ENCODE assay signal across 9 mouse cellular contexts in the genomic region with DNA sequence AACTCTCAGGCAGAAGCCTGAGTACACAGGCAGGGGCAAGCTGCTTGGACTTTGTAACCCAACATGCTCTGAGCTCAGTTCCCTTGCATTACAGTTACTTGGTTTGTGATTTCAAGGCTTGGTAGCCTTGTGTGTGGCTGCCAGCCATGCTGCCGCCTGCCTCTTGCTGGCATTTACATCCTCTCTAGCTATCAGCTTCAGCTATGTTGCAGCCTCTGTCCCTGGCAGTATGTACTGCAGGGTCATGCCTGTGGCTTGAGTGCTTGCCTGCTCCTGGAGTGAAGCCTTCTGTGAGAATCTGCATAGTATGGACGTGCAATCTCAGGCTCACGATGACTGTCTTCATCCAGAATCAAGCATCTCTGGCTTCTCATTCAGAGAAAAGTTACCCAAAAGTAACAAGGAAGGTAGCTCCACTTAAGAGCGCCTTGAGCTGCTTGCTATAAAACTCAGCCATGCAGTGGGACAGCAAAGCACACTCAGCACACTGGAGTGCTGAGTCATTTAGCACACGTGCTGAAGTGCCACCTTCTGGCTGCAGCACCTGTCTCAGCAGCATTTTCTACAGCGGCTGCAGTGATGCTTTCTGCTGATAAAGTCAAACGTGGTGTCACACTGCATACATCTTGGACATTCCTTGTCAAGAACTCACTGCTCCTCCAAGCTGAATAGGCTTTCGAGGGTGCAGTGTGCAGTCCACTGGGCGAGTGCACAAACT. TPM values are rescaled to one million over a fixed set of nuclear protein-coding genes. Genes with fewer than 3 reads are reported as not detected.
DNase-seq lines count a peak whose midpoint lies in the region; ATAC-seq and TF ChIP-seq lines count a peak whose summit lies in the region.
"Had no signal": no experiment of that assay in that cellular context is flagged by ENCODE, and none has a peak within 500 bp of the region (broad histone marks: within the 10 kb centered on the region; RNA-seq: fewer than 3 reads in every experiment).

No protein-coding gene starts in this region.

- DNase-seq in frontal cortex, postnatal 10 days (ENCODE audit: low spot score in 2 of 2): no peak
- DNase-seq in 416B (ENCODE audit: low read depth): peak; percentile 49
- DNase-seq in adrenal gland, postnatal 25 days: peak; percentile 23
- DNase-seq in gastrocnemius, postnatal 25 days: peak; percentile 32
- no peak for DNase-seq in liver, embryonic 11.5 days (ENCODE audit: low spot score)
- peak; percentile 43 for DNase-seq in stomach, postnatal 0 days (ENCODE audit: low spot score)
- no peak for DNase-seq in layer of hippocampus, postnatal 14 days (ENCODE audit: low spot score in 2 of 2)

- H3K4me2 ChIP-seq in liver, embryonic 11.5 days: no peak overlapping the region
- H3K4me2 ChIP-seq in stomach, postnatal 0 days (replicated peaks; ENCODE audit: low read depth): no peak overlapping the region
- H3K4me2 ChIP-seq: heart, embryonic 15.5 days had no signal

- peak; percentile 71 for ATAC-seq in frontal cortex, adult (ENCODE audit: low TSS enrichment)
- peak; percentile 58; the same call in 1 of the 2 replicates for ATAC-seq in liver, embryonic 11.5 days (replicated peaks; ENCODE audit: low FRiP score)
- peak; percentile 65 for ATAC-seq in stomach, postnatal 0 days (ENCODE audit: low FRiP score, low TSS enrichment)

- peak; percentile 61 for TF ChIP-seq CTCF in stomach, postnatal 0 days (IDR thresholded peaks at IDR 0.05; ENCODE audit: low read depth)

- H3K27me3 ChIP-seq in liver, embryonic 11.5 days (replicated peaks; ENCODE audit: control insufficient read depth, insufficient read depth, low read length): no peaks in the 10 kb centered on the region
- no peaks in the 10 kb centered on the region for H3K27me3 ChIP-seq in stomach, postnatal 0 days (ENCODE audit: control insufficient read depth, insufficient read depth, low read length)
- H3K27me3 ChIP-seq: heart, embryonic 15.5 days had no signal

- TF ChIP-seq EP300 in stomach, postnatal 0 days (optimal IDR thresholded peaks at IDR 0.05): no peak

- 68% methylated on average over 9 of the region's 9 CpGs for WGBS in liver, embryonic 11.5 days
- WGBS in stomach, postnatal 0 days: 70% methylated on average over 9 of the region's 9 CpGs

- H3K27ac ChIP-seq in liver, embryonic 11.5 days (ENCODE audit: low read depth, low read length): peak overlapping the region; percentile 34; the same call in 1 of the 2 replicates
- H3K27ac ChIP-seq in stomach, postnatal 0 days (replicated peaks): no peak overlapping the region
- H3K27ac ChIP-seq: heart, embryonic 15.5 days had no signal

- H3K9ac ChIP-seq in liver, embryonic 11.5 days (ENCODE audit: low read depth, low read length): no peak overlapping the region
- H3K9ac ChIP-seq in stomach, postnatal 0 days (ENCODE audit: low read length): no peak overlapping the region
- H3K9ac ChIP-seq: heart, embryonic 15.5 days had no signal

- H3K9me3 ChIP-seq in liver, embryonic 11.5 days (ENCODE audit: control insufficient read depth, low read length): no peaks in the 10 kb centered on the region
- no peaks in the 10 kb centered on the region for H3K9me3 ChIP-seq in stomach, postnatal 0 days (ENCODE audit: control insufficient read depth, low read length)
- H3K9me3 ChIP-seq: heart, embryonic 15.5 days had no signal

- H3K4me3 ChIP-seq in liver, embryonic 11.5 days (ENCODE audit: low read depth, low read length): no peak overlapping the region
- H3K4me3 ChIP-seq in stomach, postnatal 0 days (ENCODE audit: low read depth, low read length): no peak overlapping the region
- H3K4me3 ChIP-seq: heart, embryonic 15.5 days had no signal

- H3K36me3 ChIP-seq in liver, embryonic 11.5 days (ENCODE audit: control insufficient read depth, insufficient read depth, low read length): peaks cover 3% of the 10 kb centered on the region; the same call in 1 of the 2 replicates
- peaks cover 5% of the 10 kb centered on the region; the same call in 1 of the 2 replicates for H3K36me3 ChIP-seq in stomach, postnatal 0 days (ENCODE audit: control insufficient read depth, insufficient read depth, low read length)

- H3K4me1 ChIP-seq in liver, embryonic 11.5 days (replicated peaks; ENCODE audit: control insufficient read depth, insufficient read depth, low read length): 0 out of 2 replicates have a peak, but pooled peaks cover 3% of the 10 kb centered on the region
- no peaks in the 10 kb centered on the region for H3K4me1 ChIP-seq in stomach, postnatal 0 days (replicated peaks; ENCODE audit: control insufficient read depth, insufficient read depth)

RNA-seq across cellular contexts. Expression of a gene that starts 39.2 kb away (rescaled TPM):
- not detected in 2 replicates for total RNA-seq in adrenal gland, postnatal 25 days (2021)
- total RNA-seq in gastrocnemius, postnatal 25 days (2021): not detected
- 1.0 and 1.8 TPM in 2 replicates for polyA plus RNA-seq in liver, embryonic 11.5 days (2014; fragmentation: Nextera tagmentation; extraction: Ambion mirVana)
- 0.87 and 0.89 TPM in 2 replicates for polyA plus RNA-seq in stomach, postnatal 0 days (2015; fragmentation: Nextera tagmentation; extraction: Ambion mirVana)
- 1 to 10 TPM; 1.0 to 1.4 TPM for total RNA-seq in layer of hippocampus, postnatal 14 days (2021)

RNA-seq across cellular contexts. Expression of a gene that starts 43.9 kb away (rescaled TPM):
- 0.21 TPM in 1 of 2 replicates, not detected in the other for total RNA-seq in adrenal gland, postnatal 25 days (2021)
- total RNA-seq in gastrocnemius, postnatal 25 days (2021): not detected
- 0.25 TPM in 1 of 2 replicates, not detected in the other for polyA plus RNA-seq in liver, embryonic 11.5 days (2014; fragmentation: Nextera tagmentation; extraction: Ambion mirVana)
- not detected in 2 replicates for polyA plus RNA-seq in stomach, postnatal 0 days (2015; fragmentation: Nextera tagmentation; extraction: Ambion mirVana)
- not detected for total RNA-seq in layer of hippocampus, postnatal 14 days (2021)

RNA-seq across cellular contexts. Expression of a gene that starts 51.0 kb away (rescaled TPM):
- 2.0 and 2.1 TPM in 2 replicates for total RNA-seq in adrenal gland, postnatal 25 days (2021)
- total RNA-seq in gastrocnemius, postnatal 25 days (2021): 1 to 10 TPM in 1 of 2 experiments, under 1 TPM in 1; 0.69 to 1.4 TPM
- polyA plus RNA-seq in liver, embryonic 11.5 days (2014; fragmentation: Nextera tagmentation; extraction: Ambion mirVana): 1.9 and 2.4 TPM in 2 replicates
- polyA plus RNA-seq in stomach, postnatal 0 days (2015; fragmentation: Nextera tagmentation; extraction: Ambion mirVana): 0.50 and 0.70 TPM in 2 replicates
- total RNA-seq in layer of hippocampus, postnatal 14 days (2021): 10 to 100 TPM; 27.7 to 28.0 TPM

Comparison
In these comparisons a context has a peak if more than half of its experiments do, and no peak if none do; other contexts are left out.
1. DNase-seq: peak in 416B (single experiment), adrenal gland, postnatal 25 days (single experiment), gastrocnemius, postnatal 25 days (single experiment) and stomach, postnatal 0 days (single experiment); none in frontal cortex, postnatal 10 days (0 of 2), liver, embryonic 11.5 days (single experiment) and layer of hippocampus, postnatal 14 days (0 of 2).
2. Peak in every context shown above with its lines, with median percentiles within 50 percentile points of each other: ATAC-seq.